Mouse (Mus musculus) ES-Bruce4 (cell line): ENCODE data around the gene Wdhd1.

Experiments
- CTCF ChIP-seq: IDR thresholded peaks from one replicate; pipeline ENCODE4 v1.8.1; 2011; ENCODE audit warnings: low read depth, low read length
- EP300 ChIP-seq: IDR thresholded peaks from 2 replicates; pipeline ENCODE4 v1.6.1; 2011; ENCODE audit warnings: low read depth, low read length; ENCODE audit not compliant: insufficient read depth
- POLR2A ChIP-seq: IDR thresholded peaks from one replicate; pipeline ENCODE4 v1.8.1; 2011; ENCODE audit warnings: low read length; ENCODE audit not compliant: insufficient read depth

- TF ChIP-seq CTCF (no peak), POLR2A (no peak), EP300 (no peak)
Observed at GRCm38 (mm10) chr14:47218766-47219606, 57.7 kb downstream of the Wdhd1 start.
